In the genomic region with DNA sequence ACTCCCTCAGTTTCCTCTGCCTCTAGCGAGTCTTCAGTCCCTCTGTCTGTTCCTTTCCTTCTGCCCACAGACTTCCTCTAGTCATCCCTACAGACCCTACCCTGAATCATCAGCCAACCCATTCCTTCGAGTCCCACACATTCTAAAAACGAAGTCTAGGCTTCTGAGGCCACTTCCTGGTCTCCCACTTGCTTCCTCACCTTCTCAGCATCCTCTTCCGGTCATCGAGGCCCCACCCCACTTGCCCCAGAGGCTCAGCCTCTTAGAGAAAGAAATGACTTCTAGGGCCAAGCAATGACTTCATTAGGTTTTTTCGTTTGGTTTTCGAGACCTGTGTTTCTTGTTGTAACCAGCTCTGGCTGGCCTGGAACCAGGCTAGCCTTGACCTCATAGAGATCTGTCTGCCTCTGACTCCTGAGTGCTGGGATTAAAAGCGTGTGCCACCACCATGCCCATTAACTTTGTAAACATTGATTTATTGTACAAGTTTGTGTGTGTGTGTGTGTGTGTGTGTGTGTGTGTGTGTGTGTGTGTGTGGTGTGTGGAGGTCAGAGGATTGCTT, we compare ENCODE assay signal across 13 mouse cellular contexts. TPM values are rescaled to one million over a fixed set of nuclear protein-coding genes. Genes with fewer than 3 reads are reported as not detected.
"Had no signal": no experiment of that assay in that cellular context is flagged by ENCODE, and none has a peak within 500 bp of the region (broad histone marks: within the 10 kb centered on the region; RNA-seq: fewer than 3 reads in every experiment).

No protein-coding gene starts in this region.

- H3K27ac ChIP-seq: limb, embryonic 13.5 days; liver, embryonic 14.5 days; neural tube, embryonic 12.5 days had no signal

- DNase-seq: kidney, adult 9 months; kidney, postnatal 10 days; kidney, postnatal 4 days; left cerebral cortex, postnatal 4 days; lung, adult 18-20 months; midbrain, embryonic 14.5 days; spleen, adult 18-20 months; thymus, postnatal 4 days had no signal

- H3K27me3 ChIP-seq: limb, embryonic 13.5 days; neural tube, embryonic 12.5 days had no signal

- H3K4me3 ChIP-seq: limb, embryonic 13.5 days; neural tube, embryonic 12.5 days had no signal

- H3K36me3 ChIP-seq: limb, embryonic 13.5 days; neural tube, embryonic 12.5 days had no signal

- H3K9ac ChIP-seq: limb, embryonic 13.5 days; liver, embryonic 14.5 days; neural tube, embryonic 12.5 days had no signal

- H3K4me1 ChIP-seq: neural tube, embryonic 12.5 days had no signal

- H3K9me3 ChIP-seq: limb, embryonic 13.5 days; neural tube, embryonic 12.5 days had no signal

- H3K4me2 ChIP-seq: limb, embryonic 13.5 days; neural tube, embryonic 12.5 days had no signal

RNA-seq across cellular contexts. Expression of a gene that starts 57.4 kb away (rescaled TPM):
- polyA plus RNA-seq: limb, embryonic 13.5 days; liver, adult 2 months; liver, embryonic 14.5 days; lung, embryonic 16.5 days; midbrain, embryonic 14.5 days; neural tube, embryonic 12.5 days had no signal
